Mouse (Mus musculus) lung, postnatal 10 days (tissue): ENCODE results near the gene Chrnb2.

ENCODE experiments used
- DNase-seq: peaks from one replicate; pipeline ENCODE4 v3.0.0; 2021

Chrnb2 gene

DNA sequence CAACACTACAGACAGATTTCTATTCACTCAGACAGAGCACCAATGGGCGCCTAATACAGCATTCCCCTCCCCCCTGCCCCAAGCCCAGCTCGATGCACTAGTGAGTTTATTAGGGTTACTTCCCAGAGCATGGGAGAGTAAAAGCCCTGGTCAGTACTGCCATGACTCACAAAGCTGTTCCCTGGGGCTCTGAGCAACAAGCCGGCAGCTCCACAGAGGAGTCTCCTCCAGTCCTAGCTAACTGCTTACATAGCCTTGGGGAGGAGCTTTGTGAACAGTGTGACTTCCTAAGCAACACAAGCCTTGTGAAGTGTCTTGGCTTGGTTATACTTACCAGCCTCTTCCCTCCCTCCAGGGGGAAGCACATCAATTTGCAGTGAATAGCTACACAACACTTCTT is 60.8 kb downstream of the Chrnb2 start:
- no peak for DNase-seq

DNA sequence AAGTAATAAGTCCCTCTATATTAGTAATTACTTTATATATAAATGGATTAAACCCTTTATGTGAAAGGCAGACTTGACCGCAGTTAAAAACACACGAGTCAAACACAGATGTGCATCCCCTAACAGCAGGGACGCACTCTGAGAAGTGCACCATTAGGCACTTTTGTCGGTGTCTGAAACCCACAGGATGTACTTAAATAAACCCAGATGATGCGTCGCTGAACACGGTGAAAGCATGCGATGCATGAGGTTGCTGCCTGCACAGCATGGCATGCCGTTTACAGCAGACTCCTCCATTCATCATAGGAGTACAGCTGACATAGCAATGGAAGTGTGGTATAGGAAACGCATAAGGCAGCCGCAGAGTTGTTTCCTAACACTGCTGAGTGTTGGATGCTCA is 64.0 kb downstream of the Chrnb2 start:
- no peak for DNase-seq

DNA sequence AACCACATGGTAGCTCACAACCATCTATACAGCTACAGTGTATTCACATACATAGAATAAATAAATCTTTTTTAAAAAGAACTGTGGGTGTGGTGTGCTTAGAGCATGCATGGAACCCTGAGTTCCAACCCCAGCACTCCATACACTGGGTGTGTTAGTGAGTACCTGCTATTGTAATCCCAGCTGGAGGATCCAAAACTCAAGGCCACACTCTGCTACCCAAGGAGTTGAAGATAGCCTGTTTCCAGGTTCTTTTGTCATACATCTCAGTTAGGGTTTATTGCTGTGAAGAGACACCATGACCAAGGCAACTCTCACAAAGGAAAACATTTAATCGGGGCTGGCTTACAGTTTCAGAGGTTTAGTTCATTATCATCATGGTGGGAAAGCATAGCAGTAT is 65.5 kb downstream of the Chrnb2 start:
- DNase-seq = no peak
